Mouse (Mus musculus) cerebellum, adult 11-12 months (tissue): ENCODE data around the gene Dpm2.

Source experiments
- DNase-seq: peaks from one replicate; pipeline ENCODE4 v3.0.0; 2022

Dpm2 gene

DNA sequence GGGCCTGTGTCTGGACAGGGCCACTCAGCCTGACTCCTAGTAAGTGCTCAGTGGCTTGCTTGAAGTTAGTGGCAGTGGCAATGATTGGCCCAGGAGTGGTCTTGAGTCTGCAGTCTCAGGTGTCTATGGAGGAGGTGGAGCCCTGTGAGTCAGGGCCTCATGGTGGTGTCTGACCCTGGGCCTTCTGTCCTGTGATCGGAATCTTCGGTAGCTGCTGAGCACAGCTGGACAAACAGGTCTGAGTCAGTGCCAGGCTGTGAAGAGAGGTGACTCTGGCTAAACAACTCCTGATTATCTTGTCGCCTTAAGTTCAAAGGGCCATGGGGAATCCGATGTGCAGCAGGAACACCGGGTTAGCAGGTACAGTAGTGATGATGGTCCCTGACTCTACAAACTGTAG is 23.3 kb upstream of the Dpm2 start:
- DNase-seq, result no peak

DNA sequence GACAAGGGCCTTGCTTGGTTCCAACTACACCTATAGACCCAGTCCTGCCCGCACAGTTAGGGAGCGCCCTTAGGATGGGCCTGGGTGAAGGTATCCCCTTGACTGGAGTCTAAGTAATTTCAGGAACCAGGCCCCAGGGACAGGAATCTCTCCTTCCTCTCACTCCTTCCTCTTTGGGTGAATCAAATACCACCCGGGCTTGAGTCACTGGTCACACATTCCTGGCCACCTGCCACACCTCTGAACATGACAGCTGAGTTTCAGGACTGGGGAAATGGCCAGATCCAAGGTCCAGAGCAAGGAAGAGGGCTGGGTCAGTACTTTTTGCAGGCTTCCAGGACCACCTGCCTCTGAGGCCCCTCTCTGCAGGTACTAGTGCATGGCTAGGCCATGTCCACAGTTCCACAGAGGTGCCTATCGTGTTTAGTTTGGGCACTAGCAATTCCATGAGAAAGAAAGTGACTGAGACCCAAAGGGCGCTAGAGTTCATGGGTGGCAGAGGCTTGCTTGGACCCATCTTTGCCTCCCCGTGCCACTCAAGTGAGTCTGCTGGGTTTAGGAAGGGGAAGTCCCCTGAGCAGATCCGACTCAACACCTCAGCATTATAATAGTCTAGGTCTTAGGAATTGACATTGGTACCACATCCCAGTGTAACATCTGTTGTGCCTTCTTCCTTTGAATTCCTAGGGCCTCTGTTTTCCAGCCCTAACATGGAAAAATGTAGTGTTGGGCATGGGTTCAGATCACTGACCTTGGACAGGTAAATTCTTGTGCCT is 22.5 kb upstream of the Dpm2 start:
- no peak for DNase-seq

DNA sequence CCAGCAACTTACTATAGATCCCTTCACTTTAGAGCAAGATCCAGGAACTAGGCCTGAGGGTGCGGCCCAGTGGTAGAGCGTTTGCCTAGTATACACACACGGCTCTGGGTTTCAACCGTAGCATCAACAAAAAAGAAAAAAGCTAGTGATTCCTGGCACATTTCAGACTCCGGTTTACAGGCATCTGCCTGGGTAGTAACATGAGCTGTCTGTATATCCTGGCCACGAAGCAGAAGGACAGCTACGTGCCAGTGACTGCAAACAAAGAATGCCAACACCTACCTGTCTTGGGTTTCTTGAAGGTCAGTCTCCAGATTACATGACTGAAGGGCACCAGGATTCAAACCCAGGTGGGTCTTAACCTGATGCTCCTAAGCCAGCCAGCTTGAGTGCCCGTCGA is 21.5 kb upstream of the Dpm2 start:
- DNase-seq, result no peak

DNA sequence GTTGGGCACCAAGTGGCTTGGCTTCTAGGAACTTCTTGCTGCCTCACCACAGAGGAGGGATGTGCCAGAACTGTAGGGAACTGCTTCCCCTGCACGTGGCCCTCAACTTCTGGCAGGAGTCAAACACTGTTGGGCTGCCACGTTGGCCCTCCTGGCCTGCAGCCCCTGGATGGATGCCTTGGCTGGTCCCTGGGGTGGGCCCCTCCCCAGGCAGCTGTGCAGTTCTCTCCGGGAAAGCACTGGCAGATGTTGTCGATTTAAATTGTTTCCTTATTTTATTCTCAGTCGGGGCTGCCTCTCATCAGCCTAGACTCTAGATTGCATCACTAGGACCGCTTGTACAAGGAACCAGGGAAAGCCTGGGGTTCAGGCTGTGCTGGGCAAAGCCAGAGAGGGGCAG is 20.9 kb upstream of the Dpm2 start:
- no peak for DNase-seq

DNA sequence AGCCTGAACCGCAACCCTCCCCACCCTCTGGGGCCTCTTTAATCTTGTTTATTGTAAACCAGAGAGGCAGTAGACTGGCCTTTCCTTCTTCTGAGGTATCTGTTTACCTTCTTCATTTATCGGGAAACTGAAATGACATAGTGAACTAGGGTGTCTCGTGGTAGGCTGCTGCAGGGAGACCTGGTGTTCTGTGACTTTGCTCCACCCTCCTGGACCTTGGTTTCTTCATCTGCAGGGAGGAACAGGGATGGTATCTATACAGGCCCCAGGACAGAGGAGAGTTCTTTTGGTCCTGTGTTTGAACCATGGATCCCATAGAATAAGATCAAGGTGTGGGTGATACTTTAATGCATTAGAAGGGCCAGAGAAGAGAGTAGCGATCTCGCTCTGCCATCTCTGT is 19.4 kb upstream of the Dpm2 start:
- DNase-seq, result no peak

DNA sequence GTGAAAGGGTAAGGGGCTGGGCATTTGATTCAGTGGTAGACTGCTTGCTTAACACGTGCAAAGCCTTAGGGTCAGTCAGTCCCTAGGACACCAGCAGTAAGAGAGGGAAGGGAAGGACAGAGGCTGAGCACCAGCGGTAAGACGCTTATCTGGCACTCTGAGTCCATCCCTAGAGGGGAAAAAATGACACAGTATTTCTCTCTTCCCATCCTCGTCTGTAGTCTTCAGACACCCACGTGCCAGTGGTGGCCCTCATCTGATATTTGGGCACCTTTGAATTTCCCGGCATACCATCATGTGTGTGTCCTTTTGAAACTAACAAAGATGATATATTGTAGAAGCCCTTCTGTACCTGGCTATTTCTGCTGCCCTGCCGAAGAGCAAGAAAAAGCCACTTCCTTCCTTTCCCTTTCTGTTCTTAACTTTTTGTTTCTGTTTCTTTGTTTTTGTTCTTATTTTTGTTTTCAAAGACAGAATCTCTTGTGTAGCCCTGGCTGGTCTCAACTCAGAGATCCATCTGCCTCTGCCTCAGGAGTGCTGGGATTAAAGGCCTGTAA is 17.0 kb upstream of the Dpm2 start:
- no peak for DNase-seq

DNA sequence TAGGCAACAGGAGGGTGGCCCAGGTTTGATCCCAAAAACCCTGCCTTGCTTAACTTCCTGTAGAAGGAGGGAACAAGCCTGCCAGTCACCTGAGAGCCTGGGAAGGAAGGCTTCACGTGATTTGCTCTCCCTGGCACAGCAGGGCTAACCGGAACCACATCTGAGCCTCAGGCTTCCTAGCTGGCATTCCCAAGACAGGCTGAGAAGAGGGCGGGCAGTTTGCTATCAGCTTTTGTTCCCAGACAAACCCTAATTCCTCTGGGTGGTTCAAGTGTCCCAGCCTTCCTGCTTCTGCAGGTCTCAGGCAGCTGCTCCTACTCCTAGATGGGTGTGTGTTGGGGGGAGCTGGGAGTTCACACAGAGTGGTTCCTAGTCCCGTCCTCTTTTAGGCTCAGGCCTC is 15.2 kb upstream of the Dpm2 start:
- DNase-seq, result no peak

DNA sequence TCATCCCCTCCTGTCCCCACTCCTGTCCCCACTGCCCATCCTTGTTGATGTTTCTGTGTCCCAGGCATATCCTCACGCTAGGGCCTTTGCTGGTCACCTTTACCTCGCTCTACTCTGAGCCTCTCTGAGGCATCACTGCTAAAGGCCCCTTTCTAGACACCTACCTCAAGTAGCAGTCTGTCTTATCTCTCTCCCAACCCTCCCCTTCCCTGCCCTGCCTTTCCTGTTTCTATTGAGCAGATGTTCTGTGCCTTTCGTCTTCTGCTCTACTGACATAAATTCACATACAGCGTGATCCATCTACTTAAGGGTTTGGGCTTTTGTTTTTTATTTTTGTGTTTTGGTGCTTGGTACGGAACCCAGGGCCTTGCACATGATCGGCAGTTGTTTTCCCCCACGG is 14.6 kb upstream of the Dpm2 start:
- DNase-seq, result no peak

DNA sequence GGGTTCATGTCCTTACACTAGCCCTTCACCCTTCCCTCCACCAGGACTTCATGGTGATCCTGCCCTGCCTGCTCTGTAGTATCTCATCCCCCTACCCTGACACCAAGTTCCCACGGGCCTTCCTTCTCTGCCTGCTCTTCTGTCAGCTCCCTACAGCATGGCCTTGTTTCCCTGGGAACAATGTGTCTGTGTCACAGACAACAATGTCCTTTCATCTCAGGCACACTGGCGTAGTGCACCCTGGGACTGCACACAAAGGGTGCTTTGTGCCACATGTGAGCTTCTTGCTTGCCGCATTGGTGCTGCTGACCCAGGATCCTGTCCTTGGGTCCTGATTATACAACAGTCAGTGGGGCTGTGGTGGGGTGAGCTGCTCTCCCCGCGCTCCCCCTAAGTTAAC is 11.1 kb upstream of the Dpm2 start:
- no peak for DNase-seq

DNA sequence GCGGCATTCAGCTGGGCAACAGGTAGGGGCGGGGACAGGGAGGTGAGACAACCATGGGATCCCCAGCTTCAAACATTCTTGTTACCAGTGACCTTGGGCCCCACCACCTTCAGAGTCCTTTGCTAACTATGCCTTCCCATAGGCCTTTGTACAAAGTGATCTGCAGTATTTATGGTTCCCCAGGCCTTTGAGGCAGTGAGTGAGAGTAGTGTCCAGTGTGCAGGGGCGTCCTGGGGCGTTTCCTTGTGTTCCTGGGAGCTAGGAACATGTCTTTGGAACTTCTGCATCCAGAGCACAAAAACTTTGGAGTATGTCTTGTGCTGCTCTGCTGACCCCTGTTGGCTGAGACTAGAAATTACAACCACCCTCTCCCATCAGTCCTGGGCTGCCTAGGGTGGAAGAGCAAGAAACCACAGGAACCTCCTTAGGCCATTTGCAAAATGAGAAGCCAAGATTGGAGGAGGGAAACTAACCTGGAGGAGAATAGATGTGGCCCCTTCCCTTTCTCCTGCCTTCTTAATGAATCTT is 4.1 kb upstream of the Dpm2 start:
- peak; percentile 70 for DNase-seq

DNA sequence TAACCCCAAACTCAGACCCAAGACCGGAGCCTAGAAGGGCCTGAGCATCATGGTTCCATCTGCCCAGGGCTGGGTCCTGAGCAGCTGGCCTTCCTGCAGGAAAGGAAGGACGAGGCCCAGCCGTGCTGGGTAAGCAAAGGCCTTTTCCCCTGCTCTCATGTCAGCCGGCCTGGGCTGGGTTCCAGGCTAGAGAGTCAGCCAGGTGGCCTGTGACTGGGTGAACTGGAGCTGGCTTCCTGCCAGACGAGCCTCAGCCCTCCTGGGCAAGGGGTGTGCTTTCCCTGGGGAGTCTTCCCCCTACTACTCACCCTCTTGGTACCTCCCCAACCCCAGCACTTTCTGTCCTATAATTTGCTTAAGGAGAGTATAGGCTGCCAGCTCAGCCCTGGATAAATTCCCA is 2.5 kb upstream of the Dpm2 start:
- peak; percentile 73 for DNase-seq

DNA sequence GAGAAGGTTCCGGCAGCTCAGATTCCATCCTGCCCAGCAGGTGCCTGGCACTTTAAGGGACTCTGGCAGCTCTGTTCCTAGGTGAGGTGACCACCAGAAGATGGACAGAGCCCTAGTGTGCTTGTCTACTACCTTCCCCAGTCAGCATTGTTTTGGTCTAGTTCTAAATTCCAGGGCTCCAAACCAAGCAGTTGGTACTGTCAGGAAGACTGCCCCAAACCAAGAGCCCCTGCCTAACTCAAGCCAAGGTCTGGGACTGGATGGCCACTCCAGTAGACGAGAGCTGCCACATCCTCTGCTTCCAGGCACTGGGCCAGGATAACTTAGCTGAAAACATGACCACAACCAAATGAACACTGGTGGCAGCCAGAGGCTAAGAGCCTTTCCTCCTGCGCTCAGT is 1.7 kb upstream of the Dpm2 start:
- peak; percentile 52 for DNase-seq

DNA sequence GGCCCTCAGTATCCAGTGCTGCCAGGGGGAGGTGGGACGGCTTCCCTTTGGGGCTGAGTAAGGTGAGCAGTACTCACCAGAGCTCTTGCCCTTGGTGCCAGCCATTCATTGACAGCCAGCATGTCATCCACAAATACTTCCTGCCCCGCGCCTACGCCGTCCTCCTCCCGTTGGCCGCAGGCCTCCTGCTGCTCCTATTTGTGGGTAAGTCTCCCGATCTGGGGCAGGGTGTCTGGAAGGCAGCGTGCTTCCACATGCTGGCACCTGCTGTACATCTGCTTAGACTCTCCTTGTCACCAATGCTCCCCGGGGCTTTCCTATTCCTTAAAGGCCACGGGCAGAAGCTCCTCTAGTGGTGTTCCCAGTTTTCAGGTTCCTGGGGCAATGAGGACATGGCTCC is 1.5 kb downstream of the Dpm2 start:
- peak; percentile 61 for DNase-seq

DNA sequence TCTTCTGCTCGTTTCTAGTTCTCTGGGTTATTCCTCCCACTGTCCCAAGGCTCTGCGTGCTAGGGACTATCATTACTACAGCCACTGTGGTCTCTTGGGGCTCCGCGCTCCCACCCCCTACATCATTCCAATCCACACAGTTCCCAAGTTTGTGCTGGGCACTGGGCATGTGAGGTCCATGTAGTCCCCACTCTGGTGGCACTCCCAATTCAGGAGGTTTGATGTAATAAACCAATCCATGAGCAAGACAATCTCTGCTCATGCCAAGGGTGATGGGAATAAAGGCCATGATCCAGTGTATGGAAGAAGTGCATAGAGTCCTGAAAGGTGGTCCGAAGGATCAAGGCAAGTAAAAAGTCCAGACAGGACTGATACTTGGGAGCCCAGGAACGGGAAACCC is 3.8 kb downstream of the Dpm2 start, which contains the start of gene Pip5kl1:
Gene Pip5kl1 (plus strand): TSS at position 301 of the 400 bp plus-strand sequence.
- peak; percentile 49 for DNase-seq

DNA sequence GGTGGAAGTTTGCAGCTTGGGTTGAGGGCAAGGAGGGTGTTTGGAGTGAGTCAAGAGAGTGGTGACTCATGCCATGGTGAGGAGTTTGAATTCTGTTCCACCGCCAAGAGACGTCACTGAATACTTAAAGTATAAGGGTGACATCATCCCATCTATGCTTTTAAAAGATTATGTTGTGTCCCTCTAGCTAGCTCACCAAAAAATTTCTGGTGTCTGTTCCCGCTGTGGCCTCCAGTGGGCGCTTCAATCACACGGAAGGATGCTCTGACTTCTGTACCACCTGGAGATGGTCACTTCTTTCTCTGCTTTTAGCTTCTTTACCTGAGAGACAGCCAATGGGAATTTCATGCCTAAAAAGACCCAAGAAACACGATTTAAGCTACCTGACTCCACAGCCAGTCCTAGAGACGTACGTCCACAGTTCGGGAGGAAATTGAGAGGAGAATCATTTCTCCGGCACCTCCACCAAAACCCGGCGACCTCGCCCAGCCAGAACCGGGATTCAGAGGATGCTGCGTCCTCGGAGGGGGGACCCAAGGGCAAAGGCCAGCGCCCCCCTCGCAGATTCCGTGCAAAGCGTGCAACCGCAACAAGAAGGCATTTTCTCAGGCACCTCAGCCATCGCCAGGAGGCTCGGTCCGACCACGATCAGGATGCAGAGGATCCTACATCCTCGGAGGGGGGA is 4.4 kb downstream of the Dpm2 start:
- peak; percentile 75 for DNase-seq

DNA sequence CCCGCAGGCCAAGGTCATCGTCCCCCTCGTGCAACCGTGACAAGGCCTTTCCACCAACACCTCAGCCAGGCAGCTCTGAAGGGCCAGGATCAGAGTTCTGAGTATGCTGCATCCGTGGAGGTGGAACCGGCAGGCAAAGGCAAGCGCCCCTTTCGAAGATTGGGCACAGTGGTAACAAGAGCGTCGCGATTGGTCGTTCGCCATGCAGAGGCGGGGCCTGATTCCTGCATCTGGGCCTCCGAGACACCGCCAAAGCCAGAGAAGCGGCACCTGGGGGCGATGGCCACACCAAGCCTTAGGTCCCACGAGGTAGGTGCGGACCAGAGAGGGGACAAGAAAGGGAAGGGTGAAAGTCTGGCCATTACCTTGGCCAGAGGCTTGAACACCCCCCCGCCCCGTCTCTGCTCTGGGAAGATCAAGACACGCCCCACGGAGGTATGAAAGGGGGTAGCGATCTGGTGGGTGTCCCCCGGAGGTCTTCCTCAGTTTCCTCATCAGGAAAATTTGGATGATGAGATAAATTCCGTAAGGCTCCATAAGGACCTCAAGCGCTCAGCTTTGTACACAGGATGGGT is 5.0 kb downstream of the Dpm2 start, which contains the start of gene 9430097D07Rik:
Gene 9430097D07Rik (minus strand): TSS at position 99 of the 575 bp plus-strand sequence.
- DNase-seq, result peak; percentile 79

DNA sequence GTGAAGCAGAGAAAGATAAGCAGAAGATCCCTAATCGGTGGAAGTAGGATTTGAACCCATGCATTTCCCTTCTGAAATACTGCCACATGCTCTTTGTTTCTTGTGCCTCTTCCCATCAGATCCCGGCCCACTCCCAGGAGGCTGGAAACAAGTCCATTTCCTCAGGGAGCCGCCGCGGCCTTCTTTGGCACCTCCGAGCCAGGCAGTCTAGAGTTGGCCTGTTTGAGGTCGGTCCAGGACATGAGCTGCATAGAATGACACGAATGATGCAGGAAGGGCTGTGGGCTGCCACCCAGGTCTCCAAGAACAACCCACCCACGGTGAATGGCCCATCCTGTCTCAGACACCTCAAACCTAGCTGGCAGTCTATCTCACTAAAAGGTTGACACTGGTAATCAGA is 5.9 kb downstream of the Dpm2 start:
- peak; percentile 50 for DNase-seq

DNA sequence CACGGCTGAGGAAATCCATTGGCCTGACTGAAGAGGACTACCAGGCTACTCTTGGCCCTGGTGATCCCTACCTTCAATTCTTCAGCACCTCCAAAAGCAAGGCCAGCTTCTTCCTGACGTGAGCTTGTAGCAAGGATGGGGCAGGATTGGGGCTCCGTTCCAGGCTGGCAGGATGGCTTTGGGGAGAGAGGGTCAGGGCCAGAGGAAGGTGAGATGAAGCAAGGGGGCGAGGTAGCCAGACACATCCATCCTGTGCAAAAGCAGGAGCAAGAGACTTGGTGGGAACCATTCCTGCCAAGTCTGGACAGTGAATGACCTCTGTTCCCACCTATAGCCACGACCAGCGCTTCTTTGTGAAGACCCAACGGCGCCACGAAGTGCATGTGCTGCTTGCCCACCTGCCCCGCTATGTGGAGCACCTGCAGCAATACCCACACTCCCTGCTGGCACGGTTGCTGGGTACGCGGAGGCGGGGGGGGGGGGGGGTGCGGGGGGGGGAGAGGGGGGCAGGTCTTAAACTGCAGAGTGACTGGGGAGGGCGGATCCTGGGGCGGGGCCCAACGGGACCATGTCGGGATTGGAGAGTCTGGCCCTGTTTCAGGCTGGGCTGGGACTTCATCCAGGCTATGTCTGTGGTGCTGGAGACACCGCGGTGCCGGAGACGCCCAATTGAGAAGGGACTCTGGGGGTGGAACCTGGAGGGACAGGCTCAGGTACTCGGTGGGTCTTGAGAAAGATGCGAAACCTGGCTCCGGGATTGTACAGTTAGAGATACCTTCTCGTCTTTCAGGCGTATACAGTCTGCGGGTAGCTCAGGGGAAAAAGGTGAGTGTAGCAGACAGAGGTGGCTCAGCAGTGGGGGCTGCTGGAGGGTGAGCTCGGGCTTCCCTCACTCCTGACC is 7.7 kb downstream of the Dpm2 start:
- DNase-seq, result peak; percentile 70

DNA sequence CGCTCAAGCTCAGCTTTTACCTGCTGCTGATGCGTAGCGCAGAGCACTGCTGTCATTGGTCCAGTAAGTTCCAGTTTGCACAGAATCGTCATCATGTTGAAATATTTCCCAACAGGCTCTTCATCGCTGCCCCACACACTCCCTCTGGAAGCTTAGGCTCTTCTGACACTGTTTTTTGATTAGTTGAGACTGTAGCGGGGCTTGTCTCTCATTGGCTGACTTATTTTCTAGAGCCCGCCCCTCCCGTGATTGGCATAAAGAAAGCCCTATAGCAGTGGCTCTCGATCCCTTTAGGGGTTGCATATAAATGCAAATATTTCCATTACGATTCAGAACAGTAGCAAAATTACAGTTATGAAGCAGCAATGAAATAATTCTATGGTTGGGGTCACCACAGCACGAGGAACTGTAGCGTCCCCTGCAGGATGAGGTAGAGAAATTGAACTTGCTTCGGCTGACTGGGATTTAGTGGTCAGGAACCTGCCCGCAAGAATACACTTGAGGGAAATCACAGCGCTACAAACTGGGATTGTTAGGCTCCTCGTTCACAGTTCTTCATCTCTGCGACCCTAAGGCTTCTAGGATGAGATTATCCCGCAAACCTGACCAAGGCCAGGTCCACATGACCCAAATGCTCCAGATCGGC is 10.9 kb downstream of the Dpm2 start:
- peak; percentile 81 for DNase-seq

DNA sequence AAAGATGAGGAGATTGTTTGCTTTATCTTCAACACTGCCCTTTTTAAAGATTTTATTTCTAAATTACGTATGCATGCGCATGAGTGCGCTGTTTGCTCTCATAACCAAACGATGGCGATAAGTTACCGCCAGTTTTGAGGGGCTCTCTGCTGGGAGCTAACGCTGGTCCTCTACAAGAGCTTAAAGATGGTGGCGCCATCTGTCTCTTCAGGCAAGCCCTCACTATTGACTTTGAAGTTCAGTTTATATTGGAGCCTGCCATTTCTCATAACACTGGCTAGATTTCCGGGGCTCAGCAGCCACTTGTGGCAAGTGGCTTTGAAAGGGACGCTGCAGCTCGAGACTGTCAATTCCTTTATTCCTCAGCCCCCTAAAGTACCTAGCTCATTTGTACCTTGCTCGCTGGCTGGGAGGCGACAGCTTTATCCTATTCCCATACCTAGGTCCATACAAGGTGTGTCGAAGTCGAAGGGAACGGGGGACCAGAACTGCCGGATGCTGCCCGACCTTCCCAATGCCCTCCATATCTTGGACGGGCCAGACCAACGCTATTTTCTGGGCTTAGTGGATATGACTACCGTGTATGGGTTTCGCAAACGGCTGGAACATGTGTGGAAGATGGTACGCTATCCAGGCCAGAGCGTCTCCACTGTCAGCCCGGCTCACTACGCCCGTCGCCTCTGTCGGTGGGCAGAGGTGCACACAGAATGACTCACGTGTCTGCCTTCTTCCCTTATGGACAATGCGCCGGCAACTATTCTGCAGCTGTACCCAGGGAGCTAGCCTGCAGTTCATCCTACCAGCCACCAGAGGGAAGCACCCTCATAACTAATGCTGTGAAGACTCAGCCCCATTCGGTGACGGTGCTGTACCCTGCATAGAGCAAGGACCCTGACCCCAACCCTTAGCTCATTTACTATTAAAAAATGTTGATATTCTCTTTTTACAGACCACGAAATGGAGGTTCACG is 12.5 kb downstream of the Dpm2 start:
- DNase-seq, result peak; percentile 83
